Mouse (Mus musculus) hindbrain, embryonic 12.5 days (tissue): ENCODE data around the gene Scn11a. TPM values are rescaled to one million over a fixed set of nuclear protein-coding genes. Genes with fewer than 3 reads are reported as not detected.
A peak's percentile ranks its signal among the peaks of the same experiment; 100 is the strongest.

Experiments
- ATAC-seq: fragments of 200-750 bp; cut with Nextera tagmentation; 2 replicates; pipeline ENCODE4 v1.8.0; 2017; ENCODE audit warnings: moderate TSS enrichment; ENCODE audit not compliant: low FRiP score
- H3K27ac ChIP-seq: fragments of 300-500 bp; sonication (generic); 2 replicates; pipeline ENCODE4 v1.5.1; 2016; ENCODE audit warnings: mild to moderate bottlenecking
- H3K27me3 ChIP-seq: fragments of 300-500 bp; sonication (generic); 2 replicates; pipeline ENCODE4 v1.6.1; 2016; ENCODE audit warnings: mild to moderate bottlenecking
- H3K36me3 ChIP-seq: fragments of 300-500 bp; sonication (generic); 2 replicates; pipeline ENCODE4 v1.6.1; 2016; ENCODE audit warnings: mild to moderate bottlenecking
- H3K4me1 ChIP-seq: fragments of 300-500 bp; sonication (generic); 2 replicates; pipeline ENCODE4 v1.6.1; 2016
- H3K4me2 ChIP-seq: fragments of 300-500 bp; sonication (generic); replicated peaks from 2 replicates; pipeline ENCODE4 v1.6.1; 2016; ENCODE audit warnings: mild to moderate bottlenecking
- H3K4me3 ChIP-seq: fragments of 300-500 bp; sonication (generic); 2 replicates; pipeline ENCODE4 v1.5.1; 2016; ENCODE audit warnings: mild to moderate bottlenecking
- H3K9ac ChIP-seq: fragments of 300-500 bp; sonication (generic); 2 replicates; pipeline ENCODE4 v1.6.1; 2016; ENCODE audit warnings: mild to moderate bottlenecking, moderate library complexity
- H3K9me3 ChIP-seq: fragments of 300-500 bp; sonication (generic); replicated peaks from 2 replicates; pipeline ENCODE4 v1.6.1; 2016; ENCODE audit warnings: mild to moderate bottlenecking
- WGBS: fragments of 180-500 bp; shearing (Covaris S2); methylation state at CpG from one replicate; pipeline ENCODE4 v1.1.7; 2016; 5-methylcytosine and 5-hydroxymethylcytosine counted together
- polyA plus RNA-seq: library from polyadenylated mRNA; unstranded; fragments of >200 nt; fragmentation: Nextera tagmentation; extraction: Ambion mirVana; gene quantifications from 2 replicates; pipeline ENCODE4 v1.2.1, GENCODE M21; 2016

Scn11a gene
- polyA plus RNA-seq, 1 experiment from 2014 or later = 0.10 TPM

- H3K4me1 ChIP-seq = no peaks in the 10 kb centered on the region
- no peak overlapping the region; the same call in 1 of the 2 replicates for H3K9ac ChIP-seq
- no peak overlapping the region for H3K4me3 ChIP-seq
- H3K36me3 ChIP-seq = no peaks in the 10 kb centered on the region
- H3K27me3 ChIP-seq = no peaks in the 10 kb centered on the region
- H3K27ac ChIP-seq = no peak overlapping the region
- WGBS = 42% methylated on average over 9 of the region's 9 CpGs
- no peak overlapping the region for H3K4me2 ChIP-seq
- ATAC-seq = 0 out of 2 replicates have a peak, but pooled peaks have one; percentile 38
- no peaks in the 10 kb centered on the region for H3K9me3 ChIP-seq
These were observed 10.4 kb upstream of the Scn11a start for GRCm38 (mm10) chr9:119835581-119836125.

GRCm38 (mm10) chr9:119831001-119831400, 5.7 kb upstream of the Scn11a start:
- H3K9me3 ChIP-seq = no peaks in the 10 kb centered on the region
- H3K9ac ChIP-seq = no peak overlapping the region
- 91% methylated on average over 2 of the region's 2 CpGs for WGBS
- no peaks in the 10 kb centered on the region for H3K4me1 ChIP-seq
- no peaks in the 10 kb centered on the region for H3K27me3 ChIP-seq
- no peak for ATAC-seq
- H3K27ac ChIP-seq = no peak overlapping the region
- H3K4me3 ChIP-seq = no peak overlapping the region
- H3K36me3 ChIP-seq = no peaks in the 10 kb centered on the region
- no peak overlapping the region for H3K4me2 ChIP-seq

- no peak for ATAC-seq
These were observed 1.5 kb downstream of the Scn11a start for GRCm38 (mm10) chr9:119823722-119824121.

GRCm38 (mm10) chr9:119813631-119814030, 11.6 kb downstream of the Scn11a start:
- Histone ChIP-seq H3K9me3 (no peaks in the 10 kb centered on the region), H3K36me3 (no peaks in the 10 kb centered on the region), H3K4me3 (no peak overlapping the region), H3K27me3 (no peaks in the 10 kb centered on the region), H3K9ac (no peak overlapping the region), H3K27ac (no peak overlapping the region), H3K4me1 (no peaks in the 10 kb centered on the region), H3K4me2 (no peak overlapping the region)
- ATAC-seq = no peak
- 93% methylated on average over 5 of the region's 5 CpGs for WGBS

More at GRCm38 (mm10) chr9:119823722-119824121, 1.5 kb downstream of the Scn11a start:
- no peaks in the 10 kb centered on the region for H3K27me3 ChIP-seq
- no peak overlapping the region for H3K4me3 ChIP-seq
- H3K9ac ChIP-seq = no peak overlapping the region
- no peaks in the 10 kb centered on the region for H3K9me3 ChIP-seq
- no peaks in the 10 kb centered on the region for H3K36me3 ChIP-seq
- H3K27ac ChIP-seq = no peak overlapping the region
- no peak overlapping the region for H3K4me2 ChIP-seq
- 84% methylated on average over 9 of the region's 9 CpGs for WGBS
- H3K4me1 ChIP-seq = no peaks in the 10 kb centered on the region

- Histone ChIP-seq H3K9ac (no peak overlapping the region), H3K4me2 (no peak overlapping the region), H3K27me3 (0 out of 2 replicates have a peak, but pooled peaks cover under 1% of the 10 kb centered on the region), H3K4me1 (peaks cover 25% of the 10 kb centered on the region), H3K4me3 (no peak overlapping the region), H3K9me3 (no peaks in the 10 kb centered on the region), H3K27ac (no peak overlapping the region), H3K36me3 (no peaks in the 10 kb centered on the region)
- no peak for ATAC-seq
- 77% methylated on average over 2 of the region's 2 CpGs for WGBS
These were observed 18.8 kb downstream of the Scn11a start for GRCm38 (mm10) chr9:119806491-119806890.

- ATAC-seq = no peak
- Histone ChIP-seq H3K4me1 (peaks cover 25% of the 10 kb centered on the region), H3K27me3 (0 out of 2 replicates have a peak, but pooled peaks cover 4% of the 10 kb centered on the region)
These were observed 20.8 kb downstream of the Scn11a start for GRCm38 (mm10) chr9:119804501-119804847.

GRCm38 (mm10) chr9:119803845-119804500, 21.3 kb downstream of the Scn11a start:
- peaks cover 25% of the 10 kb centered on the region for H3K4me1 ChIP-seq
- no peak overlapping the region for H3K4me3 ChIP-seq
- H3K9me3 ChIP-seq = no peaks in the 10 kb centered on the region
- no peaks in the 10 kb centered on the region for H3K36me3 ChIP-seq
- ATAC-seq = 0 out of 2 replicates have a peak, but pooled peaks have one; percentile 40
- 0 out of 2 replicates have a peak, but pooled peaks cover 4% of the 10 kb centered on the region for H3K27me3 ChIP-seq
- no peak overlapping the region for H3K4me2 ChIP-seq
- 61% methylated on average over 15 of the region's 15 CpGs for WGBS
- H3K27ac ChIP-seq = peak overlapping the region; percentile 13; the same call in 1 of the 2 replicates
- no peak overlapping the region for H3K9ac ChIP-seq

More at GRCm38 (mm10) chr9:119804501-119804847, 20.8 kb downstream of the Scn11a start:
- H3K9ac ChIP-seq = no peak overlapping the region
- H3K4me2 ChIP-seq = no peak overlapping the region
- 90% methylated on average over 11 of the region's 11 CpGs for WGBS
- no peaks in the 10 kb centered on the region for H3K9me3 ChIP-seq
- H3K36me3 ChIP-seq = no peaks in the 10 kb centered on the region
- H3K27ac ChIP-seq = no peak overlapping the region
- no peak overlapping the region for H3K4me3 ChIP-seq

GRCm38 (mm10) chr9:119803169-119803827, 22.0 kb downstream of the Scn11a start:
- no peaks in the 10 kb centered on the region for H3K9me3 ChIP-seq
- 47% methylated on average over 16 of the region's 16 CpGs for WGBS
- no peak overlapping the region for H3K4me2 ChIP-seq
- no peak overlapping the region for H3K4me3 ChIP-seq
- H3K27ac ChIP-seq = peak overlapping the region; percentile 31; the same call in 1 of the 2 replicates
- H3K9ac ChIP-seq = no peak overlapping the region
- H3K36me3 ChIP-seq = no peaks in the 10 kb centered on the region
- peak; percentile 88 for ATAC-seq
- H3K4me1 ChIP-seq = peaks cover 25% of the 10 kb centered on the region
- 0 out of 2 replicates have a peak, but pooled peaks cover 4% of the 10 kb centered on the region for H3K27me3 ChIP-seq

GRCm38 (mm10) chr9:119801460-119801859, 23.8 kb downstream of the Scn11a start:
- Histone ChIP-seq H3K4me3 (no peak overlapping the region), H3K9ac (no peak overlapping the region), H3K9me3 (no peaks in the 10 kb centered on the region), H3K4me1 (peaks cover 25% of the 10 kb centered on the region), H3K4me2 (no peak overlapping the region), H3K27ac (no peak overlapping the region), H3K36me3 (no peaks in the 10 kb centered on the region), H3K27me3 (0 out of 2 replicates have a peak, but pooled peaks cover 4% of the 10 kb centered on the region)
- 81% methylated on average over 6 of the region's 6 CpGs for WGBS
- no peak for ATAC-seq

GRCm38 (mm10) chr9:119796791-119797190, 28.5 kb downstream of the Scn11a start:
- Histone ChIP-seq H3K4me1 (no peaks in the 10 kb centered on the region), H3K9me3 (no peaks in the 10 kb centered on the region), H3K36me3 (no peaks in the 10 kb centered on the region), H3K9ac (no peak overlapping the region), H3K4me3 (no peak overlapping the region), H3K4me2 (no peak overlapping the region), H3K27me3 (0 out of 2 replicates have a peak, but pooled peaks cover 4% of the 10 kb centered on the region), H3K27ac (no peak overlapping the region)
- WGBS = 65% methylated on average over 4 of the region's 4 CpGs
- ATAC-seq = no peak

GRCm38 (mm10) chr9:119795254-119795912, 29.9 kb downstream of the Scn11a start:
- WGBS = 79% methylated on average over 15 of the region's 15 CpGs
- H3K4me1 ChIP-seq = no peaks in the 10 kb centered on the region
- no peaks in the 10 kb centered on the region for H3K27me3 ChIP-seq
- H3K9ac ChIP-seq = no peak overlapping the region
- no peak overlapping the region for H3K4me2 ChIP-seq
- no peak overlapping the region for H3K27ac ChIP-seq
- H3K36me3 ChIP-seq = no peaks in the 10 kb centered on the region
- ATAC-seq = no peak
- no peaks in the 10 kb centered on the region for H3K9me3 ChIP-seq
- no peak overlapping the region for H3K4me3 ChIP-seq

GRCm38 (mm10) chr9:119794470-119794869, 30.8 kb downstream of the Scn11a start:
- ATAC-seq = no peak
- Histone ChIP-seq H3K9me3 (no peaks in the 10 kb centered on the region), H3K9ac (no peak overlapping the region)

More at GRCm38 (mm10) chr9:119794470-119794869, 30.8 kb downstream of the Scn11a start:
- no peaks in the 10 kb centered on the region for H3K4me1 ChIP-seq
- H3K27me3 ChIP-seq = no peaks in the 10 kb centered on the region
- H3K36me3 ChIP-seq = no peaks in the 10 kb centered on the region
- no peak overlapping the region for H3K4me2 ChIP-seq
- no peak overlapping the region for H3K4me3 ChIP-seq
- no peak overlapping the region for H3K27ac ChIP-seq
- WGBS = 77% methylated on average over 4 of the region's 4 CpGs
